Comparison of ENCODE assay signal across 20 mouse cellular contexts in the genomic region with DNA sequence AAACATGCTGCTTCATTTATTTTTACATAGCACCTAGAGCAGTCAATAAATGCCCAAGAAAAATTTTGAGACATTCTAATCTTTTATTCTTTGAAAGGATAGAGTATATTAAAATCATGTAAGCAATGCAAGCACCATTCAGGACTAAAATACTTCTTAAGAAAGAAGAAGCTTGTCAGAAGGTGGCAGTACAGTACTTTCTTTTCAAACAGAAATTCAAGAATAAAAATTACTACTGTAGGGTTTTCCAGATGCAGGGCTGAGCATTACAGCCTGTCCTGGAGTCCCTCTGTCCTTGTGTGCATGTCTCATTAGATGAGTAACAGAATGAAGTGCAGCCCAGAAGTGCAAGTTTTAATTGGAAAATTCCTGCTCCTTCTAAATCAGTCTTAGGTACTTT.
A peak's percentile ranks its signal among the peaks of the same experiment; 100 is the strongest.
DNase-seq lines count a peak whose midpoint lies in the region; ATAC-seq and TF ChIP-seq lines count a peak whose summit lies in the region.
"Had no signal": no experiment of that assay in that cellular context is flagged by ENCODE, and none has a peak within 500 bp of the region (broad histone marks: within the 10 kb centered on the region; RNA-seq: fewer than 3 reads in every experiment).

No protein-coding gene starts in this region.

- no peaks in the 10 kb centered on the region for H3K9me3 ChIP-seq in forebrain, postnatal 0 days (ENCODE audit: low read length)
- H3K9me3 ChIP-seq in forebrain, embryonic 11.5 days (ENCODE audit: control insufficient read depth, low read length), result no peaks in the 10 kb centered on the region
- no peaks in the 10 kb centered on the region for H3K9me3 ChIP-seq in CH12.LX (replicated peaks; ENCODE audit: low read length)
- H3K9me3 ChIP-seq: embryonic facial prominence, embryonic 13.5 days; heart, embryonic 12.5 days; limb, embryonic 12.5 days; liver, embryonic 15.5 days; megakaryocyte, embryonic 14.5 days; neural tube, embryonic 13.5 days had no signal

- H3K36me3 ChIP-seq in forebrain, postnatal 0 days (ENCODE audit: insufficient read depth), result no peaks in the 10 kb centered on the region
- no peaks in the 10 kb centered on the region for H3K36me3 ChIP-seq in forebrain, embryonic 11.5 days (ENCODE audit: control insufficient read depth, insufficient read depth, low read length)
- H3K36me3 ChIP-seq in CH12.LX (replicated peaks in 1 of 2; ENCODE audit: control insufficient read depth in 1 of 2, insufficient read depth in 1 of 2, low read length in 1 of 2), result no peaks in the 10 kb centered on the region
- H3K36me3 ChIP-seq: embryonic facial prominence, embryonic 13.5 days; heart, embryonic 12.5 days; limb, embryonic 12.5 days; liver, embryonic 15.5 days; neural tube, embryonic 13.5 days had no signal

- TF ChIP-seq POLR2A in CH12.LX (IDR thresholded peaks at IDR 0.05; ENCODE audit: low read depth, low read length), result no peak

- TF ChIP-seq CTCF in forebrain, postnatal 0 days (IDR thresholded peaks at IDR 0.05; ENCODE audit: low read depth), result peak; percentile 48
- peak in 1 of 2 experiments; percentile 51; a peak in 2 of 4 replicates for TF ChIP-seq CTCF in CH12.LX (conservative IDR thresholded peaks at IDR 0.05 in 1 of 2, IDR thresholded peaks at IDR 0.05 in 1 of 2; ENCODE audit: low read depth in 2 of 2, low read length in 2 of 2)

- TF ChIP-seq RAD21 in CH12.LX (IDR thresholded peaks at IDR 0.05; ENCODE audit: low read depth, low read length), result peak; percentile 66

- no peak overlapping the region for H3K27ac ChIP-seq in forebrain, postnatal 0 days (ENCODE audit: low read depth, low read length)
- no peak overlapping the region for H3K27ac ChIP-seq in forebrain, embryonic 11.5 days (ENCODE audit: low read depth, low read length)
- no peak overlapping the region for H3K27ac ChIP-seq in CH12.LX (ENCODE audit: insufficient read depth, low read depth)
- H3K27ac ChIP-seq: embryonic facial prominence, embryonic 13.5 days; limb, embryonic 12.5 days; liver, embryonic 15.5 days; neural tube, embryonic 13.5 days had no signal

- H3K4me2 ChIP-seq in forebrain, postnatal 0 days (ENCODE audit: low read depth), result no peak overlapping the region
- H3K4me2 ChIP-seq in forebrain, embryonic 11.5 days (ENCODE audit: low read depth, low read length, severe bottlenecking), result no peak overlapping the region
- no peak overlapping the region for H3K4me2 ChIP-seq in CH12.LX (ENCODE audit: insufficient read depth, low read depth, poor library complexity, severe bottlenecking)
- H3K4me2 ChIP-seq: embryonic facial prominence, embryonic 13.5 days; heart, embryonic 12.5 days; limb, embryonic 12.5 days; liver, embryonic 15.5 days; neural tube, embryonic 13.5 days had no signal

- no peak overlapping the region for H3K9ac ChIP-seq in forebrain, postnatal 0 days
- H3K9ac ChIP-seq in forebrain, embryonic 11.5 days (ENCODE audit: low read length), result no peak overlapping the region
- H3K9ac ChIP-seq in CH12.LX (ENCODE audit: insufficient read depth, low read depth), result no peak overlapping the region
- H3K9ac ChIP-seq: embryonic facial prominence, embryonic 13.5 days; heart, embryonic 12.5 days; limb, embryonic 12.5 days; liver, embryonic 15.5 days; neural tube, embryonic 13.5 days had no signal

- DNase-seq in forebrain, postnatal 0 days, result peak; percentile 43
- DNase-seq in forebrain, embryonic 11.5 days (ENCODE audit: low spot score), result no peak
- DNase-seq in left cerebral cortex, postnatal 14 days (ENCODE audit: low spot score in 2 of 2), result peak; percentile 4 to 20
- DNase-seq in left cerebral cortex, postnatal 4 days, result no peak
- DNase-seq in CH12.LX (ENCODE audit: extremely low read depth), result peak; percentile 15
- DNase-seq in retina, postnatal 1 day, result peak; percentile 9
- no peak for DNase-seq in cerebellum, postnatal 25 days
- DNase-seq in c-Kit-positive CD71-positive TER-119-positive erythroid progenitor cells, embryonic 14.5 days (ENCODE audit: low spot score), result no peak
- DNase-seq: cerebellum, adult 11 months; cerebellum, postnatal 36 days; kidney, adult 18-20 months; kidney, postnatal 25 days; lung, postnatal 14 days; right cerebral cortex, postnatal 25 days had no signal

- TF ChIP-seq EP300 in CH12.LX (IDR thresholded peaks at IDR 0.05; ENCODE audit: low read length), result no peak

- dilution Hi-C loops in CH12.LX (cut with MboI; ENCODE audit: extremely low pct_ligation_motif_present, extremely low pct_unique_long_range_greater_than_20kb, low sequenced_read_pairs), result no loop called here

- H3K4me3 ChIP-seq in forebrain, postnatal 0 days (ENCODE audit: low read depth, low read length), result no peak overlapping the region
- H3K4me3 ChIP-seq in forebrain, embryonic 11.5 days (ENCODE audit: low read depth, low read length), result no peak overlapping the region
- no peak overlapping the region for H3K4me3 ChIP-seq in CH12.LX (replicated peaks in 1 of 3; ENCODE audit: low read depth in 2 of 3, low read length in 2 of 3, poor library complexity in 1 of 3)
- H3K4me3 ChIP-seq: embryonic facial prominence, embryonic 13.5 days; heart, embryonic 12.5 days; limb, embryonic 12.5 days; liver, embryonic 15.5 days; megakaryocyte, embryonic 14.5 days; neural tube, embryonic 13.5 days had no signal

- intact Hi-C loops in left cerebral cortex, postnatal 14 days (cut with DNase I), result no loop called here
- intact Hi-C loops in left cerebral cortex, postnatal 4 days (cut with DNase I), result no loop called here

- H3K4me1 ChIP-seq in forebrain, postnatal 0 days (ENCODE audit: insufficient read depth), result no peaks in the 10 kb centered on the region
- H3K4me1 ChIP-seq in forebrain, embryonic 11.5 days (replicated peaks; ENCODE audit: control insufficient read depth, insufficient read depth, low read length), result no peaks in the 10 kb centered on the region
- H3K4me1 ChIP-seq in CH12.LX (ENCODE audit: control insufficient read depth in 1 of 2, insufficient read depth in 2 of 2), result 0 out of 4 replicates have a peak, but pooled peaks cover 0 to 4% of the 10 kb centered on the region in 2 experiments
- H3K4me1 ChIP-seq: embryonic facial prominence, embryonic 13.5 days; heart, embryonic 12.5 days; limb, embryonic 12.5 days; liver, embryonic 15.5 days; megakaryocyte, embryonic 14.5 days; neural tube, embryonic 13.5 days had no signal

- H3K79me2 ChIP-seq in CH12.LX (replicated peaks; ENCODE audit: control insufficient read depth, extremely low read depth, insufficient read depth, poor library complexity, severe bottlenecking), result no peaks in the 10 kb centered on the region

- in situ Hi-C loops in CH12.LX (cut with MboI; ENCODE audit: low pct_ligation_motif_present, low pct_unique_long_range_greater_than_20kb, low sequenced_read_pairs), result no loop called here

- no peaks in the 10 kb centered on the region for H3K27me3 ChIP-seq in forebrain, postnatal 0 days (ENCODE audit: insufficient read depth, low read length)
- H3K27me3 ChIP-seq in forebrain, embryonic 11.5 days (ENCODE audit: control insufficient read depth, insufficient read depth, low read length), result no peaks in the 10 kb centered on the region
- no peaks in the 10 kb centered on the region for H3K27me3 ChIP-seq in CH12.LX (replicated peaks)
- H3K27me3 ChIP-seq: embryonic facial prominence, embryonic 13.5 days; heart, embryonic 12.5 days; limb, embryonic 12.5 days; liver, embryonic 15.5 days; megakaryocyte, embryonic 14.5 days; neural tube, embryonic 13.5 days had no signal

- no peak for ATAC-seq in forebrain, postnatal 0 days
- ATAC-seq in forebrain, embryonic 11.5 days (replicated peaks; ENCODE audit: low FRiP score), result no peak

TF ChIP-seq in CH12.LX, 34 proteins besides CTCF, POLR2A, EP300 and RAD21:
- TF ChIP-seq SMC3 (IDR thresholded peaks at IDR 0.05; ENCODE audit: low read depth, low read length) (peak; percentile 36; the same call in 1 of the 2 replicates), MAZ (IDR thresholded peaks at IDR 0.05; ENCODE audit: low read depth, low read length) (no peak), HCFC1 (IDR thresholded peaks at IDR 0.05; ENCODE audit: low read depth, low read length) (no peak), NELFE (IDR thresholded peaks at IDR 0.05; ENCODE audit: low read depth, low read length) (no peak)

Comparison
In these comparisons a context has a peak if more than half of its experiments do, and no peak if none do; other contexts are left out.
1. DNase-seq: peak in forebrain, postnatal 0 days (single experiment), left cerebral cortex, postnatal 14 days (2 of 2), CH12.LX (single experiment) and retina, postnatal 1 day (single experiment); none in forebrain, embryonic 11.5 days (single experiment), left cerebral cortex, postnatal 4 days (single experiment), cerebellum, postnatal 25 days (0 of 2) and c-Kit-positive CD71-positive TER-119-positive erythroid progenitor cells, embryonic 14.5 days (single experiment).